Mouse (Mus musculus) thymus, adult 2 months (tissue): Measurements from ENCODE around the gene 2510039O18Rik.

ENCODE experiments used
- CTCF ChIP-seq: fragments of 200-500 bp; IDR thresholded peaks from 2 replicates; pipeline ENCODE4 v1.5.1; 2012; ENCODE audit warnings: mild to moderate bottlenecking, control low read depth, low read length, moderate library complexity, borderline replicate concordance; ENCODE audit not compliant: control insufficient read depth, poor library complexity, insufficient read depth; ENCODE audit errors: extremely low read depth
- POLR2A ChIP-seq: fragments of 200-500 bp; IDR thresholded peaks from 2 replicates; pipeline ENCODE4 v1.6.1; 2012; ENCODE audit warnings: mild to moderate bottlenecking, low read length, control low read depth, moderate library complexity; ENCODE audit not compliant: control insufficient read depth, poor library complexity, insufficient read depth; ENCODE audit errors: extremely low read depth

- no peak for TF ChIP-seq CTCF
- TF ChIP-seq POLR2A: no peak
Measured at GRCm38 (mm10) chr4:147976237-147976636, 35.5 kb downstream of the 2510039O18Rik start.
